Mouse (Mus musculus): ENCODE measurements around the gene Enox1.
A peak's percentile ranks its signal among the peaks of the same experiment; 100 is the strongest.

Enox1 gene

DNA sequence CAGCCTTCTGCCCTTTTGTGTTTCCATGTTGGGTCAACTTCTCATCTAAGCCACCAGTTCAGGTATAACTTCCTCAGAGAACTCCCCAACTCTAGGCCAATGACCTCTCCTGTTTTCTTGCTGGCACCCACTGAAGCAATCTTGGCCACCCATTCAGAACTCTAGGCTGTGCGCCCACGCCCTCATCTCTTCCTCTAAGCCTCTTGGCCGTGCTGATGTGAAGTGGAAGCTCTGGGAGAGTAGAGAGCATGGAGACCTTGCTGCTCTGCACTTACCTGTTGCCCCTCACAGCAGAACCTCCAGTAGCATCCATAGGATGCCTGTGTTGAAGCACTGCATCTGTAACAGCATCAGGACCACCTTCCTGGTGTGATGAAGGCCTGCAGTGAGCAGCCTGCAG is 214.0 kb downstream of the Enox1 start:
- no peak for DNase-seq (ENCODE audit: low read depth, low spot score)

DNA sequence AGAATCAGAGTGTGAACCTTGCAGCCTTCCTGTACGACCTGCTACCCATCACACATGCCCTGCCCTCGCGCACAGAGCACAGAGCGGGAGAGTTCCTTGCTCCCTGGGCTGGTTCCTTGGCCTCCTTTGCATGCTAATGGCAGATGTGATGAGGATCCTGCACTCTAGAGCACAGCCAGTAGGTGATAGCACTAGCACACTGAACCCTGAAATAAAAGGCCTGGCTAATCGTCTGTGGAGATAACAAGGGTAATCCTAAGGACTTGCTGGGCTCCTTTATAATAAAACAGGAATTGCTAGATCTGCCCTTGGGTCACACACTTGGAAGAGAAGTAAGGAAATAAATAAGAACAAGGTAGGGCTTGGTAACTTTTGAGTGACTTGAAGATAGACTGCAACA is 215.4 kb downstream of the Enox1 start:
- peak; percentile 44 for DNase-seq (ENCODE audit: low read depth, low spot score)

- DNase-seq (ENCODE audit: low read depth, low spot score), result peak; percentile 29
Observed at GRCm38 (mm10) chr14:77373119-77373518, 216.6 kb downstream of the Enox1 start.

DNA sequence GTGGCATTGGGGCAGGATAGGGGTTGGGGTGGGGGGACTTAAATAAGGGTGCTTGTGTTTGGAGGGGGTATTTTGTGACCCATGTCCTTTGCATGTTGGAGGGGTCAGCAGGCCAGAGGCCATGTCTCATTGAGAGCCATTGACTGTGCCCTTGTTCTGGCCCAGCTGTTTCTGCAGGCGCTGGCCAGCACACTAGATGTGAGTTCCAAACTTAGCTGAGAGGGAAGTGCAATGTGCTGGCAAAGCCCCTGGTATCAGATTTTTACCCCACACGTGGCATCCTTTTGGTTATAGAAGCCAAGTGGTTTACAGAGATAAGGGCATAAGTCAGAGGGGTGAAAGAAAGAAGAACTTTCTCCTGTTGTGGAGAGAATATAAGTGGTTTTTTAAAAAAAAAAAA is 218.5 kb downstream of the Enox1 start:
- DNase-seq (ENCODE audit: low read depth, low spot score), result no peak

- DNase-seq (ENCODE audit: low read depth, low spot score), result no peak
Observed at GRCm38 (mm10) chr14:77375618-77376017, 219.1 kb downstream of the Enox1 start.

GRCm38 (mm10) chr14:77376731-77377130 is 220.2 kb downstream of the Enox1 start:
- DNase-seq (ENCODE audit: low read depth, low spot score), result no peak

- no peak for DNase-seq (ENCODE audit: low read depth, low spot score)
Observed at GRCm38 (mm10) chr14:77377439-77377838, 220.9 kb downstream of the Enox1 start.

GRCm38 (mm10) chr14:77377873-77378272 is 221.3 kb downstream of the Enox1 start:
- DNase-seq (ENCODE audit: low read depth, low spot score), result no peak

DNA sequence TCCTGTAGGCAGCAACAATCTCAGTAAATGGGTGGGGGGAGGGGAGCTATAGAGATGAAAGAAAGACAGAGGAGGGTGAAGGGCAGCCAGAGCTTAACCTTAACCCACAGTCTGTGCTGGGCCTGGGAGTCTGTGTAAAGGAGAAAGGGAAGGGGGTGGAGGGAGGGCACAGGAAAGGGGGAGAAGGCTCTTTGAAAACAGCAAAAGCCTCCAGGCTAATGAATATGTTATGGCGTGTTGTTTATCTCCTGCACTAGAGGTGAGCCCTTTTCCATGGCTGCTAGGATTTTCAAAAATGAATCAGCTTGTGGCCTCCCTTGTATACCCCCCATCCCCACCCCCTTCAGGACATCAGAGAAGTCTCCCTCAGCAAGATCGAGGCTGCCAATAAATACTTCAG is 225.0 kb downstream of the Enox1 start:
- no peak for DNase-seq (ENCODE audit: low read depth, low spot score)

- no peak for DNase-seq (ENCODE audit: low read depth, low spot score)
Observed at GRCm38 (mm10) chr14:77385621-77386020, 229.1 kb downstream of the Enox1 start.

DNA sequence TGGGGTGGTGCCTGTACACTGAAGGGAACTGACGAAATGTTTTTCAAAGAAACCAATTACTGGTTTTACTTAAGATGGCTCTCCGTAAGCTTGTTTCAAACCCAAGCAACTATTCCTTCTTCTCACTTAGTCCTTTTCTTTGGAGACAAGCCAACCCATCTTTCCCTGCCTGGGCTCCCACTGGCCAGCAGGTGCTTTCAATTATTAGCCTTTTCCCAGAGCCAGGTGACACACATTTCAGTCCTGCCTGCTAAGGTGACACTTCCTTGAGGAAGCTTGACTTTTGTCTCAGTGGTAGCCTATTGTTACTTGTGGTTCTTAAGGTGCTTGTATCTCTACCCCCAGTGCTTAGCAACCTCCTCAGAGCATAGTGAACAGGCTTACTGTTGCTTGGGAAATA is 231.3 kb downstream of the Enox1 start:
- DNase-seq (ENCODE audit: low read depth, low spot score), result no peak

- no peak for DNase-seq (ENCODE audit: low read depth, low spot score)
Observed at GRCm38 (mm10) chr14:77389276-77389675, 232.7 kb downstream of the Enox1 start.

DNA sequence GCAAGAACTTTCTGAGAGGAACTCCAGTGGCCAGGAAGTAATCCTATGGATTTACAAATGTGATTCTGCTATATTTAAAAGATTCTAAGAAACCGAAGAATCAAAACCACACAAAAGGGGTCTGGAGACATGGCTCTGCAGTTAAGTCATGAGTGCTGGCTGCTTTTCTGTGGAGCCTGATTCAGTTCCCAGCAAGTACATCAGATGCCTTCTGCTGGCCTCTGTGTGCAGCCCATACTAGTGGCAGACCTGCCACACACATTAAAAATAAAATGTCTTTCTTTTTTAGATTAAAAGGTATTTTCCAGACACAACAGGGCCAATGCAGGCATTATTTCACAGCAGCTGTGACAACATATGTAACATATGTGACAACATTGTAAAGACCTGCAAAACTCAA is 235.9 kb downstream of the Enox1 start:
- no peak for DNase-seq (ENCODE audit: low read depth, low spot score)

DNA sequence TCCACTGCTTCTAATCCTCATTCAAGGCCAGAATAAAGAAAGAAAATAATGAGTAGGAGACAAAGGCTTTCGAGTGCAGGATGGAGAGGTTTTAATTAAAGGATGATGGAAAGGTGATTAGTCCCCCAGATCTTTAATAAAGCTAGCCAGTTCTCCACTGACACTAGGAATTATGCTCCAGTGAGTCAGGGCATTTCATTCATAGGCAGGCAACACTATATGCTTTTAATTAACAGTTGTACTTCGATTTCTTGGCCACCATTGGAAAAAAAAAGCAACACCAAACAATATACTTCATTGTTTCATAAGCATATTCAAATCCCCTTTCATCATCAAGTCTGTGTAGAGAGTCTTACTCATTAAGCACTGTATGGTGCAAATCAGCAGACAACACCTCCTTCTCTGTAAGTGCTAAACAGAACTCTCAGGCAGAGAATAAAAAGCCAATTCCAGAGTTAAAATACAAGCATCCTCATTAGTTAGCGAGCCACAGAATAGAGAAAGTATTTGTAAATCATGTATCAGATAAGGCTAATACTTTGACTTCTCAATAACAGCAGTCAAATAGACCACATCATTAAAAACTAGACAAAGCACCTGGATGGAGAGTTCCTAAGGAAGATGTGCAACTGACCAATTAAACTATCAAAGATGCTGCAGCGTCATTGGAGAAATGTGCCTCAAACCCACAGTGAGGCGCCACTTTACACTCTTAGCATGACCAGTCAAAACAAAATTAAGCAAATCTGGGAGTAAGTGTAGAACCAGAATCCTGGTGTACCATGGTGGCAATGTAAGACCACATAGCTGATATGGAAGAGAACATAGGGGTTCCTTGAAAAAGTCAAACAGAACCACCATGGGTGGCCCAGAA is 249.9 kb downstream of the Enox1 start:
- no peak for DNase-seq (ENCODE audit: low read depth, low spot score)

- DNase-seq (ENCODE audit: low read depth, low spot score), result no peak
Observed at GRCm38 (mm10) chr14:77409271-77409940, 252.8 kb downstream of the Enox1 start.

DNA sequence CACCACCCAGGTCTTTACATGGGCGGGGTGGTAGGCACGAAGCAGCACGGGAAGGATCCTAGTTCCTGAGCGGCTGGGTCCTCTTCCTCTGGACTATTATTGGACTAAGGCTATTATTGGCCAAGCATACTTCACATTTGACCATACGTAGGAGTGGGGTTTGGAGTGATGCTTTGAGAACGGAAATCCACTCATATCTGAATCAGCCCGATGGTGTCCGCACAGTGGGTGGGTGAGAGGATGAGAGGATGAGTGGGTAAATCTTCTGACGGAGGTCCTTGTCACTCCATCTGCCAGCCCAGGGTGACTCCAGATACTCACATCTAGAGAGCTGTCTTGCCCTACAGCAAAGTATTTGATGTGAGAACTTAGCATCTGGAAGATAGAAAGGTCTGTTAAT is 253.8 kb downstream of the Enox1 start:
- DNase-seq (ENCODE audit: low read depth, low spot score), result no peak

- DNase-seq (ENCODE audit: low read depth, low spot score), result no peak
Observed at GRCm38 (mm10) chr14:77413106-77413505, 256.5 kb downstream of the Enox1 start.

DNA sequence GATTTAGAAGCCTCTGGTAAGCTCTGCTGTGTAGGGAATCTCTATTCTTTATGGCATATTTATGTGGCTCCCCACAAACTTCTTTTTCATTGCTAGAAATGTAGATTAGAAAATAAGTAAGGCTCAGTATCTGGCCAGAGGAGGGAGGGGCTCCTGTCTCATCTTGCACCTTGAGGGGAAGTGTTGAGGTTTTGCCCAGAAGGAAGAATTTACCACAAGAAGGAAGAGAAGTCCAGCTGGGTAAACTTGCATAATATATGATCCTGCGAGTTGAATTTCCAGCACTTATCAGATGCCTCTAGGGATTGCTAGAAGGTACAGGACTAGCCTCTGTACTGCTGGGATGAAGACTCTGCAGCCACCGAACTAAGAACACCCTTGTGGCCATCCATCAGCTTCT is 259.8 kb downstream of the Enox1 start:
- DNase-seq (ENCODE audit: low read depth, low spot score), result no peak

DNA sequence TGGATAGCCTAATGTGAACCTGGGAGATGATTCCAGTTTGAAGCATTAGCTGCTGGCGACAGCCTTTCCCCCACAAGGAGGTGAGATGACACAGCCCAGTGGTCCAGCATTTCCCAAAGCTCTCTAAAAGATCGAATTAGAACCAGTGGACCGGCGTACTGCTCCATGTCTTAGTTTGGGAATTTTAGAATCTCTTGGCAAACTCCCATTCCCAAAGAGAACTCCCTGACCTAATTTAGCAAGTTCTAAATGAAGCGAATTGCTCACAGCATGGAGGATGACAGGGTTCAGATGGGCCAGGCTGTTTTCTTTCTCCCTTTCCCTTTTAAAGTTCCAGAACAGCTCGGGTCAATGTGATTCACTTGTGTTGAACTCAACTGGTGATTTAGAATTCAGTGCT is 264.5 kb downstream of the Enox1 start:
- DNase-seq (ENCODE audit: low read depth, low spot score), result no peak

DNA sequence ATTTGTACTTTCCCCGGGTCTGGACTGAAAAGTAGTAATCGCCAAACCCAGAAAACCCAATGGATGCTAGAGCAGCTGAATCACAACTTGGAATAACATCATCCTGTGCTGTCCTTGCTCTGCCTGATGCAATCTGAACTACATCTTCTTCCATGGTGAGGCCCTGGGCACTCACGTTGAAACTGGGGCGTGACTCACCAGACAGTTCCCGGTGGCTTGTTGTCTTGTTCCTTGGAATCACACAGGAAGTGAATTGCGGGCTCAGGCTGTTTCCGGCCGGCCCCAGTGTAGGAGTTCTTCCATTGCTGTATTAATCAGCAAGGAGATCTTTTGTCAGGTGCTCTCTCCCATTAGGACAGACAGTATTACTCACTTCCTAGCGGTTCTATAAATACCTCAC is 266.6 kb downstream of the Enox1 start:
- DNase-seq (ENCODE audit: low read depth, low spot score), result no peak

GRCm38 (mm10) chr14:77439426-77439825 is 282.9 kb downstream of the Enox1 start:
- DNase-seq (ENCODE audit: low read depth, low spot score), result no peak

DNA sequence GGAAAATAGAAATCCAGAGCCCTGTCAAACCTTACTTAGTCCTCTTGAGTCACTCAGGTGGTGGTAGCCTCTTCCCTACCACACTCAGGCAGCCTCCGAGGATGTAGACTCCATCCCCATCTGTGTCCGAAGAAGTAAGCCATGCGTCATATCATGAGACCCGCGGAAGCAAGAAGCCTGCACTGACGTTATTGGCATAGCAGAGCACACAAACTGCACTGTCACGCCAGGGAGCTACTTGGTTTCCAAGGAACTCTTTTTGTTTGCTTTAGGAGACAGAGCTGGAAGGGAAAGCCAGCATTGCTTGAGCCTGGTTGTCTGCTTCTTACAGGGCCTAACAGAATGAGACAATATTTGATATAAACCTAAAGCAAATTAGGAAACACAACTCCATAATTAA is 284.2 kb downstream of the Enox1 start:
- DNase-seq (ENCODE audit: low read depth, low spot score), result no peak

- no peak for DNase-seq (ENCODE audit: low read depth, low spot score)
Observed at GRCm38 (mm10) chr14:77441541-77441940, 285.0 kb downstream of the Enox1 start.

Data from ES-CJ7 (cell line).